21 mouse cellular contexts compared by ENCODE assay signal in genomic region chr11:5785732-5786131, GRCm38 (mm10). TPM values are rescaled to one million over a fixed set of nuclear protein-coding genes. Genes with fewer than 3 reads are reported as not detected.
DNase-seq lines count a peak whose midpoint lies in the region; ATAC-seq and TF ChIP-seq lines count a peak whose summit lies in the region.
"Had no signal": no experiment of that assay in that cellular context is flagged by ENCODE, and none has a peak within 500 bp of the region (broad histone marks: within the 10 kb centered on the region; RNA-seq: fewer than 3 reads in every experiment).

No protein-coding gene starts in this region.

- no peak for TF ChIP-seq CTCF in CH12.LX (conservative IDR thresholded peaks at IDR 0.05 in 1 of 2, IDR thresholded peaks at IDR 0.05 in 1 of 2; ENCODE audit: low read depth in 2 of 2, low read length in 2 of 2)

- H3K36me3 ChIP-seq in intestine, embryonic 16.5 days (ENCODE audit: control insufficient read depth, insufficient read depth, low read length), result no peaks in the 10 kb centered on the region
- H3K36me3 ChIP-seq in intestine, embryonic 15.5 days, result no peaks in the 10 kb centered on the region
- H3K36me3 ChIP-seq in CH12.LX (replicated peaks in 1 of 2; ENCODE audit: control insufficient read depth in 1 of 2, insufficient read depth in 1 of 2, low read length in 1 of 2), result peaks cover 7 to 35% of the 10 kb centered on the region in 2 experiments
- H3K36me3 ChIP-seq in liver, embryonic 16.5 days (ENCODE audit: control insufficient read depth, insufficient read depth), result no peaks in the 10 kb centered on the region
- peaks cover 33% of the 10 kb centered on the region for H3K36me3 ChIP-seq in megakaryocyte, embryonic 14.5 days (replicated peaks; ENCODE audit: low read length)

- H3K27me3 ChIP-seq in intestine, embryonic 16.5 days (replicated peaks; ENCODE audit: control insufficient read depth, insufficient read depth, low read length), result no peaks in the 10 kb centered on the region
- H3K27me3 ChIP-seq in intestine, embryonic 15.5 days (replicated peaks), result no peaks in the 10 kb centered on the region
- no peaks in the 10 kb centered on the region for H3K27me3 ChIP-seq in CH12.LX (replicated peaks)
- H3K27me3 ChIP-seq in liver, embryonic 16.5 days (ENCODE audit: control insufficient read depth, insufficient read depth, low read depth, low read length), result no peaks in the 10 kb centered on the region
- H3K27me3 ChIP-seq in megakaryocyte, embryonic 14.5 days (replicated peaks), result no peaks in the 10 kb centered on the region
- H3K27me3 ChIP-seq: embryonic facial prominence, embryonic 12.5 days; hindbrain, embryonic 13.5 days had no signal

- TF ChIP-seq POLR2A in CH12.LX (IDR thresholded peaks at IDR 0.05; ENCODE audit: low read depth, low read length), result 0 out of 2 replicates have a peak, but pooled peaks have one; percentile 35

- peak overlapping the region; percentile 27 for H3K27ac ChIP-seq in intestine, embryonic 16.5 days (ENCODE audit: low read length)
- no peak overlapping the region for H3K27ac ChIP-seq in intestine, embryonic 15.5 days
- no peak overlapping the region for H3K27ac ChIP-seq in CH12.LX (ENCODE audit: insufficient read depth, low read depth)
- peak overlapping the region; percentile 17; the same call in 1 of the 2 replicates for H3K27ac ChIP-seq in liver, embryonic 16.5 days (ENCODE audit: low read length)
- H3K27ac ChIP-seq: embryonic facial prominence, embryonic 12.5 days; heart, embryonic 10.5 days; hindbrain, embryonic 13.5 days; layer of hippocampus, adult 2 months had no signal

- no peak for TF ChIP-seq EP300 in CH12.LX (IDR thresholded peaks at IDR 0.05; ENCODE audit: low read length)

- peaks cover 19% of the 10 kb centered on the region for H3K79me2 ChIP-seq in CH12.LX (replicated peaks; ENCODE audit: control insufficient read depth, extremely low read depth, insufficient read depth, poor library complexity, severe bottlenecking)

- TF ChIP-seq RAD21 in CH12.LX (IDR thresholded peaks at IDR 0.05; ENCODE audit: low read depth, low read length), result no peak

- H3K9me3 ChIP-seq in intestine, embryonic 16.5 days (ENCODE audit: control insufficient read depth, low read length), result no peaks in the 10 kb centered on the region
- no peaks in the 10 kb centered on the region for H3K9me3 ChIP-seq in intestine, embryonic 15.5 days
- H3K9me3 ChIP-seq in CH12.LX (replicated peaks; ENCODE audit: low read length), result no peaks in the 10 kb centered on the region
- no peaks in the 10 kb centered on the region for H3K9me3 ChIP-seq in liver, embryonic 16.5 days (replicated peaks; ENCODE audit: control insufficient read depth, low read length)
- H3K9me3 ChIP-seq in megakaryocyte, embryonic 14.5 days, result no peaks in the 10 kb centered on the region
- H3K9me3 ChIP-seq: embryonic facial prominence, embryonic 12.5 days; heart, embryonic 10.5 days; hindbrain, embryonic 13.5 days had no signal

- dilution Hi-C loops in CH12.LX (cut with MboI; ENCODE audit: extremely low pct_ligation_motif_present, extremely low pct_unique_long_range_greater_than_20kb, low sequenced_read_pairs), result no loop called here

- ATAC-seq in intestine, embryonic 16.5 days, result no peak
- no peak for ATAC-seq in intestine, embryonic 15.5 days
- no peak for ATAC-seq in liver, embryonic 16.5 days (ENCODE audit: low read depth)

- no peak overlapping the region for H3K4me3 ChIP-seq in intestine, embryonic 16.5 days (ENCODE audit: low read length)
- no peak overlapping the region for H3K4me3 ChIP-seq in intestine, embryonic 15.5 days (replicated peaks)
- H3K4me3 ChIP-seq in CH12.LX (replicated peaks in 1 of 3; ENCODE audit: low read depth in 2 of 3, low read length in 2 of 3, poor library complexity in 1 of 3), result no peak overlapping the region
- H3K4me3 ChIP-seq in liver, embryonic 16.5 days (ENCODE audit: low read depth, low read length), result no peak overlapping the region
- H3K4me3 ChIP-seq in megakaryocyte, embryonic 14.5 days (replicated peaks), result peak overlapping the region; percentile 72
- H3K4me3 ChIP-seq: embryonic facial prominence, embryonic 12.5 days; heart, embryonic 10.5 days; hindbrain, embryonic 13.5 days; layer of hippocampus, adult 2 months had no signal

- H3K4me1 ChIP-seq in intestine, embryonic 16.5 days (ENCODE audit: control insufficient read depth, insufficient read depth, low read length), result peaks cover 21% of the 10 kb centered on the region
- peaks cover 15% of the 10 kb centered on the region for H3K4me1 ChIP-seq in intestine, embryonic 15.5 days (replicated peaks)
- peaks cover 12 to 25% of the 10 kb centered on the region in 2 experiments for H3K4me1 ChIP-seq in CH12.LX (ENCODE audit: control insufficient read depth in 1 of 2, insufficient read depth in 2 of 2)
- H3K4me1 ChIP-seq in liver, embryonic 16.5 days (ENCODE audit: control insufficient read depth, low read depth, low read length), result peaks cover 35% of the 10 kb centered on the region
- peaks cover 53% of the 10 kb centered on the region for H3K4me1 ChIP-seq in megakaryocyte, embryonic 14.5 days

- H3K9ac ChIP-seq in intestine, embryonic 16.5 days (ENCODE audit: low read depth, low read length), result no peak overlapping the region; the same call in 1 of the 2 replicates
- no peak overlapping the region for H3K9ac ChIP-seq in intestine, embryonic 15.5 days
- no peak overlapping the region for H3K9ac ChIP-seq in CH12.LX (ENCODE audit: insufficient read depth, low read depth)
- no peak overlapping the region for H3K9ac ChIP-seq in liver, embryonic 16.5 days (ENCODE audit: low read depth, low read length)
- H3K9ac ChIP-seq: embryonic facial prominence, embryonic 12.5 days; hindbrain, embryonic 13.5 days had no signal

- no peak overlapping the region for H3K4me2 ChIP-seq in intestine, embryonic 16.5 days (ENCODE audit: low read depth, low read length)
- H3K4me2 ChIP-seq in intestine, embryonic 15.5 days (replicated peaks), result no peak overlapping the region
- H3K4me2 ChIP-seq in CH12.LX (ENCODE audit: insufficient read depth, low read depth, poor library complexity, severe bottlenecking), result no peak overlapping the region
- H3K4me2 ChIP-seq in liver, embryonic 16.5 days (ENCODE audit: low read depth, low read length), result no peak overlapping the region
- H3K4me2 ChIP-seq: embryonic facial prominence, embryonic 12.5 days; hindbrain, embryonic 13.5 days had no signal

- in situ Hi-C loops in CH12.LX (cut with MboI; ENCODE audit: low pct_ligation_motif_present, low pct_unique_long_range_greater_than_20kb, low sequenced_read_pairs), result loop anchor here (10.0 kb wide), 1 partner anchor 301 kb away; no protein-coding TSS in a partner anchor

- DNase-seq in CH12.LX (ENCODE audit: extremely low read depth), result no peak
- no peak for DNase-seq in urinary bladder, postnatal 36 days (ENCODE audit: low spot score in 2 of 2)
- DNase-seq in frontal cortex, postnatal 36 days (ENCODE audit: low spot score in 2 of 2), result no peak
- DNase-seq in adrenal gland, adult 18-20 months (ENCODE audit: low spot score in 2 of 2), result no peak
- DNase-seq: adrenal gland, adult 2 months; cerebellum, adult 8-10 months; gastrocnemius, postnatal 36 days; heart, postnatal 14 days; kidney, postnatal 10 days; midbrain, embryonic 14.5 days; right cerebral cortex, adult 18-20 months; thymus, postnatal 4 days had no signal

TF ChIP-seq in CH12.LX, 34 proteins besides CTCF, POLR2A, EP300 and RAD21:
- no peak for TF ChIP-seq ZMIZ1 (IDR thresholded peaks at IDR 0.05; ENCODE audit: low read depth, low read length)
- no peak for TF ChIP-seq MAZ (IDR thresholded peaks at IDR 0.05; ENCODE audit: low read depth, low read length)

RNA-seq across cellular contexts. Expression of gene Dbnl, which starts 2.6 kb away (rescaled TPM):
- polyA plus RNA-seq in intestine, embryonic 16.5 days (2015; fragmentation: Nextera tagmentation; extraction: Ambion mirVana), result 141 and 147 TPM in 2 replicates
- 127 and 130 TPM in 2 replicates for polyA plus RNA-seq in intestine, embryonic 15.5 days (2015; fragmentation: Nextera tagmentation; extraction: Ambion mirVana)
- total RNA-seq in CH12.LX (2012; rRNA removed) (76.2 and 77.3 TPM in 2 replicates), CH12.LX (2014; rRNA removed) (67.5 and 70.3 TPM in 2 replicates)
- polyA plus RNA-seq in CH12.LX (2012; ENCODE audit: insufficient read length, low read depth), result 124 and 133 TPM in 2 replicates
- 43.5 and 43.9 TPM in 2 replicates for polyA plus RNA-seq in liver, embryonic 16.5 days (2015; fragmentation: Nextera tagmentation; extraction: Ambion mirVana)
- polyA plus RNA-seq in megakaryocyte, embryonic 14.5 days (2012; ENCODE audit: insufficient read depth, low replicate concordance), result 63.4 and 117 TPM in 2 replicates
- total RNA-seq in adrenal gland, adult 18-20 months (2021), result 10 to 100 TPM; 50.1 to 65.1 TPM

RNA-seq across cellular contexts. Expression of gene Pgam2, which starts 17.8 kb away (rescaled TPM):
- 17.8 and 23.4 TPM in 2 replicates for polyA plus RNA-seq in intestine, embryonic 16.5 days (2015; fragmentation: Nextera tagmentation; extraction: Ambion mirVana)
- polyA plus RNA-seq in intestine, embryonic 15.5 days (2015; fragmentation: Nextera tagmentation; extraction: Ambion mirVana), result 10.4 and 10.8 TPM in 2 replicates
- total RNA-seq in CH12.LX (2012; rRNA removed), result 0.46 and 0.64 TPM in 2 replicates
- total RNA-seq in CH12.LX (2014; rRNA removed), result not detected in 2 replicates
- polyA plus RNA-seq in CH12.LX (2012; ENCODE audit: insufficient read length, low read depth), result 2.5 and 3.6 TPM in 2 replicates
- 7.7 and 15.3 TPM in 2 replicates for polyA plus RNA-seq in liver, embryonic 16.5 days (2015; fragmentation: Nextera tagmentation; extraction: Ambion mirVana)
- not detected in 2 replicates for polyA plus RNA-seq in megakaryocyte, embryonic 14.5 days (2012; ENCODE audit: insufficient read depth, low replicate concordance)
- total RNA-seq in adrenal gland, adult 18-20 months (2021), result 1 to 10 TPM in 1 of 2 experiments, not detected in 1; 1.1 TPM
- total RNA-seq: adrenal gland, adult 2 months; common myeloid progenitor, adult 5-6 weeks had no signal
- polyA plus RNA-seq: adrenal gland, adult 2 months had no signal

RNA-seq across cellular contexts. Expression of gene Urgcp, which starts 23.6 kb away (rescaled TPM):
- 21.6 and 23.7 TPM in 2 replicates for polyA plus RNA-seq in intestine, embryonic 16.5 days (2015; fragmentation: Nextera tagmentation; extraction: Ambion mirVana)
- 21.3 and 21.4 TPM in 2 replicates for polyA plus RNA-seq in intestine, embryonic 15.5 days (2015; fragmentation: Nextera tagmentation; extraction: Ambion mirVana)
- total RNA-seq in CH12.LX (2012; rRNA removed) (13.1 and 13.3 TPM in 2 replicates), CH12.LX (2014; rRNA removed) (11.7 and 12.2 TPM in 2 replicates)
- polyA plus RNA-seq in CH12.LX (2012; ENCODE audit: insufficient read length, low read depth), result 11.7 and 13.1 TPM in 2 replicates
- polyA plus RNA-seq in liver, embryonic 16.5 days (2015; fragmentation: Nextera tagmentation; extraction: Ambion mirVana), result 8.4 and 9.4 TPM in 2 replicates
- polyA plus RNA-seq in megakaryocyte, embryonic 14.5 days (2012; ENCODE audit: insufficient read depth, low replicate concordance), result 6.8 and 10.2 TPM in 2 replicates
- total RNA-seq in adrenal gland, adult 18-20 months (2021), result 10 to 100 TPM; 70.4 to 74.7 TPM

RNA-seq across cellular contexts. Expression of gene Polm, which starts 52.1 kb away (rescaled TPM):
- 12.5 and 13.3 TPM in 2 replicates for polyA plus RNA-seq in intestine, embryonic 16.5 days (2015; fragmentation: Nextera tagmentation; extraction: Ambion mirVana)
- 11.4 TPM in 2 replicates for polyA plus RNA-seq in intestine, embryonic 15.5 days (2015; fragmentation: Nextera tagmentation; extraction: Ambion mirVana)
- total RNA-seq in CH12.LX (2012; rRNA removed) (7.7 and 9.7 TPM in 2 replicates), CH12.LX (2014; rRNA removed) (1.00 and 1.9 TPM in 2 replicates)
- 4.1 TPM in 2 replicates for polyA plus RNA-seq in CH12.LX (2012; ENCODE audit: insufficient read length, low read depth)
- polyA plus RNA-seq in liver, embryonic 16.5 days (2015; fragmentation: Nextera tagmentation; extraction: Ambion mirVana), result 1.9 and 2.0 TPM in 2 replicates
- 2.3 and 4.2 TPM in 2 replicates for polyA plus RNA-seq in megakaryocyte, embryonic 14.5 days (2012; ENCODE audit: insufficient read depth, low replicate concordance)
- total RNA-seq in adrenal gland, adult 18-20 months (2021), result 1 to 10 TPM; 4.9 to 5.3 TPM

Comparison
In these comparisons a context has a peak if more than half of its experiments do, and no peak if none do; other contexts are left out.
1. H3K27ac ChIP-seq: peak in intestine, embryonic 16.5 days (single experiment) and liver, embryonic 16.5 days (single experiment); none in intestine, embryonic 15.5 days (single experiment) and CH12.LX (single experiment).